Mouse (Mus musculus): ENCODE measurements around the gene Gm20479. TPM values are rescaled to one million over a fixed set of nuclear protein-coding genes. Genes with fewer than 3 reads are reported as not detected.
A peak's percentile ranks its signal among the peaks of the same experiment; 100 is the strongest.

The Gm20479 gene
- polyA plus RNA-seq, 2 experiments = 0.09 TPM; not detected in 1

- Histone ChIP-seq H3K4me3 (ENCODE audit: insufficient read depth in 1 of 2, low read depth in 2 of 2, low read length in 2 of 2) (no peak overlapping the region), H3K4me1 (replicated peaks; ENCODE audit: control insufficient read depth in 2 of 2, insufficient read depth in 2 of 2, low read length in 1 of 2) (no peaks in the 10 kb centered on the region), H3K4me2 (ENCODE audit: low read depth) (no peak overlapping the region), H3K9ac (replicated peaks) (no peak overlapping the region), H3K36me3 (replicated peaks; ENCODE audit: control insufficient read depth, insufficient read depth, low read depth) (no peaks in the 10 kb centered on the region), H3K27ac (no peak overlapping the region), H3K27me3 (ENCODE audit: control insufficient read depth, insufficient read depth, low read length) (peaks cover 97% of the 10 kb centered on the region), H3K9me3 (ENCODE audit: control insufficient read depth, low read length) (no peaks in the 10 kb centered on the region)
- TF ChIP-seq CTCF (IDR thresholded peaks at IDR 0.05; ENCODE audit: low read depth) (no peak), EP300 (IDR thresholded peaks at IDR 0.05; ENCODE audit: low read depth) (no peak)
- ATAC-seq (ENCODE audit: insufficient read depth) = no peak
- WGBS (ENCODE audit: insufficient replicate concordance) = 69% methylated on average over 19 of the region's 19 CpGs
- DNase-seq (ENCODE audit: low read depth in 3 of 3, low spot score in 3 of 3) = no peak
Observed at GRCm38 (mm10) chr7:27369111-27369510, 11.9 kb upstream of the Gm20479 start.

DNA sequence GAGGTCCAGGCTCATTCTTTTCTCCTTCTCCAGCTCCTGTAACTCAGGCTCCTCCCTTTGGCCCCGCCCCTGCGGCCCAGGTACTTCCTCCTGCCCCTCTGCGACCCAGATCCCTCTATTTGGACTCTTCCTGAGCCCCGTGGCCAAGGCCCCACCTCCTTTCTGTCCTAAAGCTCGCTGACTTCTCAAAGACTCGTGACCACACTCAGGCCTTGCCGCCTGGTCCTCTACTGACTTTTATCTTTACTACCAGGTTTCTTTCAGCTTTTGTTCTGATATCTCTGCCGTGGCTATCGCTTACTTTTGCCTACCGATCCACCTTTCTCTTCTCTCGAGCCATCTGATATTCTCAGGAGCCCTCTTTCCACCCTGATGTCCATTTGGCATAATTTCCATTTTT lies 10.8 kb upstream of the Gm20479 start:
- DNase-seq (ENCODE audit: low read depth in 3 of 3, low spot score in 3 of 3) (no peak), ATAC-seq (ENCODE audit: insufficient read depth) (no peak)
- Histone ChIP-seq H3K4me2 (ENCODE audit: low read depth) (no peak overlapping the region), H3K9me3 (ENCODE audit: control insufficient read depth, low read length) (no peaks in the 10 kb centered on the region), H3K27ac (no peak overlapping the region), H3K9ac (replicated peaks) (no peak overlapping the region), H3K36me3 (replicated peaks; ENCODE audit: control insufficient read depth, insufficient read depth, low read depth) (no peaks in the 10 kb centered on the region), H3K4me1 (replicated peaks; ENCODE audit: control insufficient read depth in 2 of 2, insufficient read depth in 2 of 2, low read length in 1 of 2) (no peaks in the 10 kb centered on the region), H3K27me3 (ENCODE audit: control insufficient read depth, insufficient read depth, low read length) (peaks cover 97% of the 10 kb centered on the region), H3K4me3 (ENCODE audit: insufficient read depth in 1 of 2, low read depth in 2 of 2, low read length in 2 of 2) (no peak overlapping the region)
- 4% methylated on average over 11 of the region's 11 CpGs for WGBS (ENCODE audit: insufficient replicate concordance)
- TF ChIP-seq EP300 (IDR thresholded peaks at IDR 0.05; ENCODE audit: low read depth) = no peak

- no peak for TF ChIP-seq EP300 (IDR thresholded peaks at IDR 0.05; ENCODE audit: low read depth)
- TF ChIP-seq CTCF (IDR thresholded peaks at IDR 0.05; ENCODE audit: low read depth) = no peak
- Histone ChIP-seq H3K27me3 (ENCODE audit: control insufficient read depth, insufficient read depth, low read length) (peaks cover 90% of the 10 kb centered on the region), H3K9me3 (ENCODE audit: control insufficient read depth, low read length) (no peaks in the 10 kb centered on the region), H3K27ac (no peak overlapping the region), H3K4me3 (ENCODE audit: insufficient read depth in 1 of 2, low read depth in 2 of 2, low read length in 2 of 2) (no peak overlapping the region), H3K36me3 (replicated peaks; ENCODE audit: control insufficient read depth, insufficient read depth, low read depth) (no peaks in the 10 kb centered on the region), H3K4me1 (replicated peaks; ENCODE audit: control insufficient read depth in 2 of 2, insufficient read depth in 2 of 2, low read length in 1 of 2) (no peaks in the 10 kb centered on the region; a peak in 2 of 4 replicates), H3K9ac (replicated peaks) (no peak overlapping the region), H3K4me2 (ENCODE audit: low read depth) (no peak overlapping the region)
- no peak for ATAC-seq (ENCODE audit: insufficient read depth)
- DNase-seq (ENCODE audit: low read depth in 3 of 3, low spot score in 3 of 3) = no peak
- WGBS (ENCODE audit: insufficient replicate concordance) = 36% methylated on average over 21 of the region's 21 CpGs
Observed at GRCm38 (mm10) chr7:27366082-27366844, 9.0 kb upstream of the Gm20479 start.

DNA sequence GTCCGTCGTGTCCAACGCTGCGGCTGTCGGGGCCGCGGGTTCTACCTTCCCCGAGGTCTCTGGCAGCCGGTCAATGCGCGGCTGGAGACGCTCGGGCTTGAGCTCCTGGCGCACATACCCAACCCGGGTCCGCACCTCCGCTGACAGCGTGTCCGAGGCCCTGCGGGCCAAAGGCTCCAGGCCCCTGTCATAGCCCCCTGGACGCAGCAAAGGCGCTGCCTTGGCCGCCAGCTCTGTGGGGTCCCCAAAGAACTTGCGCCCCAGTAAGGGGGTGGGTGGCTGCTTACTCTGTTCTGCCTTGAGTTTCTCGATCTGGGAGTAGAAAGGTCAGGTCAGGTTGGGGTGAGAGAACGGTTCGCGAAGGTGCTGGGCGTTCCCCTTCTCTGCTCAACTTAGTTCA lies 7.2 kb upstream of the Gm20479 start:
- no peak for DNase-seq (ENCODE audit: low read depth in 3 of 3, low spot score in 3 of 3)
- Histone ChIP-seq H3K27ac (no peak overlapping the region), H3K36me3 (replicated peaks; ENCODE audit: control insufficient read depth, insufficient read depth, low read depth) (no peaks in the 10 kb centered on the region), H3K9ac (replicated peaks) (no peak overlapping the region), H3K4me1 (replicated peaks; ENCODE audit: control insufficient read depth in 2 of 2, insufficient read depth in 2 of 2, low read length in 1 of 2) (peaks cover 0 to 6% of the 10 kb centered on the region in 2 experiments; a peak in 3 of 4 replicates), H3K27me3 (ENCODE audit: control insufficient read depth, insufficient read depth, low read length) (peaks cover 71% of the 10 kb centered on the region), H3K4me2 (ENCODE audit: low read depth) (no peak overlapping the region), H3K9me3 (ENCODE audit: control insufficient read depth, low read length) (no peaks in the 10 kb centered on the region), H3K4me3 (ENCODE audit: insufficient read depth in 1 of 2, low read depth in 2 of 2, low read length in 2 of 2) (no peak overlapping the region)
- TF ChIP-seq CTCF (IDR thresholded peaks at IDR 0.05; ENCODE audit: low read depth) (no peak), EP300 (IDR thresholded peaks at IDR 0.05; ENCODE audit: low read depth) (no peak)
- WGBS (ENCODE audit: insufficient replicate concordance) = 7% methylated on average over 29 of the region's 29 CpGs
- ATAC-seq (ENCODE audit: insufficient read depth) = no peak

GRCm38 (mm10) chr7:27361283-27361946 lies 4.2 kb upstream of the Gm20479 start:
- DNase-seq (ENCODE audit: low read depth in 3 of 3, low spot score in 3 of 3) = peak; percentile 95 to 96 (median 95)
- H3K9ac ChIP-seq (replicated peaks) = no peak overlapping the region
- no peak overlapping the region for H3K27ac ChIP-seq
- H3K9me3 ChIP-seq (ENCODE audit: control insufficient read depth, low read length) = no peaks in the 10 kb centered on the region
- H3K4me1 ChIP-seq (replicated peaks; ENCODE audit: control insufficient read depth in 2 of 2, insufficient read depth in 2 of 2, low read length in 1 of 2) = peaks cover 3 to 21% of the 10 kb centered on the region in 2 experiments
- H3K4me3 ChIP-seq (ENCODE audit: insufficient read depth in 1 of 2, low read depth in 2 of 2, low read length in 2 of 2) = peak overlapping the region; percentile 4 to 42; a peak in 2 of 4 replicates
- TF ChIP-seq CTCF (IDR thresholded peaks at IDR 0.05; ENCODE audit: low read depth) = no peak
- TF ChIP-seq EP300 (IDR thresholded peaks at IDR 0.05; ENCODE audit: low read depth) = no peak
- H3K4me2 ChIP-seq (ENCODE audit: low read depth) = peak overlapping the region; percentile 66
- H3K27me3 ChIP-seq (ENCODE audit: control insufficient read depth, insufficient read depth, low read length) = peaks cover 44% of the 10 kb centered on the region
- no peaks in the 10 kb centered on the region for H3K36me3 ChIP-seq (replicated peaks; ENCODE audit: control insufficient read depth, insufficient read depth, low read depth)
- ATAC-seq (ENCODE audit: insufficient read depth) = peak; percentile 92
- under 1% methylated on average over 52 of the region's 52 CpGs for WGBS (ENCODE audit: insufficient replicate concordance)
